Comparison of ENCODE assay signal across 18 mouse cellular contexts in genomic region chr3:85590090-85590754, GRCm38 (mm10). TPM values are rescaled to one million over a fixed set of nuclear protein-coding genes. Genes with fewer than 3 reads are reported as not detected.
DNase-seq lines count a peak whose midpoint lies in the region; ATAC-seq and TF ChIP-seq lines count a peak whose summit lies in the region.
"Had no signal": no experiment of that assay in that cellular context is flagged by ENCODE, and none has a peak within 500 bp of the region (broad histone marks: within the 10 kb centered on the region; RNA-seq: fewer than 3 reads in every experiment).

No protein-coding gene starts in this region.

- H3K27me3 ChIP-seq in heart, embryonic 16.5 days (ENCODE audit: control insufficient read depth, insufficient read depth, low read length) = no peaks in the 10 kb centered on the region
- H3K27me3 ChIP-seq: CH12.LX; limb, embryonic 13.5 days; midbrain, embryonic 15.5 days; neural tube, embryonic 12.5 days; Patski; stomach, embryonic 15.5 days had no signal

- no peak overlapping the region for H3K4me3 ChIP-seq in layer of hippocampus, adult 2 months
- no peak overlapping the region for H3K4me3 ChIP-seq in heart, embryonic 16.5 days (ENCODE audit: low read length)
- H3K4me3 ChIP-seq: limb, embryonic 13.5 days; midbrain, embryonic 15.5 days; neural tube, embryonic 12.5 days; stomach, embryonic 15.5 days had no signal

- H3K4me1 ChIP-seq in heart, embryonic 16.5 days (ENCODE audit: control insufficient read depth, insufficient read depth, low read length) = peaks cover 25% of the 10 kb centered on the region
- H3K4me1 ChIP-seq: limb, embryonic 13.5 days; midbrain, embryonic 15.5 days; neural tube, embryonic 12.5 days; stomach, embryonic 15.5 days had no signal

- H3K9me3 ChIP-seq in heart, embryonic 16.5 days (replicated peaks; ENCODE audit: control insufficient read depth, low read length) = no peaks in the 10 kb centered on the region
- H3K9me3 ChIP-seq: limb, embryonic 13.5 days; midbrain, embryonic 15.5 days; neural tube, embryonic 12.5 days; stomach, embryonic 15.5 days had no signal

- no peak for TF ChIP-seq CTCF in layer of hippocampus, adult 2 months (conservative IDR thresholded peaks at IDR 0.05)

- H3K36me3 ChIP-seq in heart, embryonic 16.5 days (ENCODE audit: control insufficient read depth, insufficient read depth) = no peaks in the 10 kb centered on the region
- H3K36me3 ChIP-seq: limb, embryonic 13.5 days; midbrain, embryonic 15.5 days; neural tube, embryonic 12.5 days; stomach, embryonic 15.5 days had no signal

- ATAC-seq in cerebellum, adult (ENCODE audit: insufficient number of reproducible peaks, low FRiP score, low TSS enrichment) = peak; percentile 78
- peak; percentile 53; the same call in 1 of the 2 replicates for ATAC-seq in heart, embryonic 16.5 days (replicated peaks; ENCODE audit: extremely low read depth, insufficient read depth, low FRiP score)
- ATAC-seq: liver, postnatal 0 days; midbrain, embryonic 15.5 days; Patski had no signal

- 47% methylated on average over 3 of the region's 3 CpGs for WGBS in heart, embryonic 16.5 days

- peak overlapping the region; percentile 47 for H3K27ac ChIP-seq in layer of hippocampus, adult 2 months
- peak overlapping the region; percentile 64 for H3K27ac ChIP-seq in heart, embryonic 16.5 days (ENCODE audit: low read length)
- H3K27ac ChIP-seq: limb, embryonic 13.5 days; macrophage; midbrain, embryonic 15.5 days; neural tube, embryonic 12.5 days; stomach, embryonic 15.5 days had no signal

- H3K9ac ChIP-seq in heart, embryonic 16.5 days (ENCODE audit: low read length) = no peak overlapping the region
- H3K9ac ChIP-seq: limb, embryonic 13.5 days; liver, postnatal 0 days; midbrain, embryonic 15.5 days; neural tube, embryonic 12.5 days; stomach, embryonic 15.5 days had no signal

- no peak overlapping the region for H3K4me2 ChIP-seq in heart, embryonic 16.5 days (ENCODE audit: low read depth, low read length)
- H3K4me2 ChIP-seq: limb, embryonic 13.5 days; midbrain, embryonic 15.5 days; neural tube, embryonic 12.5 days; stomach, embryonic 15.5 days had no signal

- no peak for DNase-seq in cerebellum, adult 8-10 months
- no peak for DNase-seq in layer of hippocampus, adult 2 months (ENCODE audit: low spot score in 2 of 2)
- no peak for DNase-seq in layer of hippocampus, postnatal 14 days (ENCODE audit: low spot score in 2 of 2)
- DNase-seq in cerebellum, postnatal 25 days = peak; percentile 39 to 49
- no peak for DNase-seq in ovary, postnatal 10 days (ENCODE audit: low spot score)
- DNase-seq in adrenal gland, postnatal 14 days = no peak
- DNase-seq: kidney, postnatal 14 days; liver, postnatal 0 days; thymus, postnatal 36 days had no signal

RNA-seq across cellular contexts. Expression of gene Gatb, which starts 16.3 kb away (rescaled TPM):
- total RNA-seq in layer of hippocampus, adult 2 months (2021) = 10 to 100 TPM; 19.2 to 24.5 TPM
- total RNA-seq in layer of hippocampus, postnatal 14 days (2021) = 10 to 100 TPM; 19.2 to 20.9 TPM
- 40.3 and 40.6 TPM in 2 replicates for polyA plus RNA-seq in heart, embryonic 16.5 days (2015; fragmentation: Nextera tagmentation; extraction: Ambion mirVana)
- total RNA-seq in adrenal gland, postnatal 14 days (2021) = 35.6 and 45.1 TPM in 2 replicates

Comparison
In these comparisons a context has a peak if more than half of its experiments do, and no peak if none do; other contexts are left out.
1. DNase-seq: peak in cerebellum, postnatal 25 days (2 of 2); none in cerebellum, adult 8-10 months (single experiment), layer of hippocampus, adult 2 months (0 of 2), layer of hippocampus, postnatal 14 days (0 of 2), ovary, postnatal 10 days (single experiment) and adrenal gland, postnatal 14 days (single experiment).